Mouse (Mus musculus) small intestine, adult 2 months (tissue): ENCODE data around the gene Cfap99.

ENCODE experiments used
- CTCF ChIP-seq: fragments of 200-500 bp; IDR thresholded peaks from 2 replicates; pipeline ENCODE4 v1.5.1; 2012; ENCODE audit warnings: low read depth, mild to moderate bottlenecking, control low read depth, inconsistent platforms, low read length, moderate library complexity, mixed read lengths; ENCODE audit not compliant: insufficient replicate concordance, insufficient read length; ENCODE audit errors: extremely low read depth
- POLR2A ChIP-seq: fragments of 200-500 bp; IDR thresholded peaks from 2 replicates; pipeline ENCODE4 v1.6.1; 2012; ENCODE audit warnings: low read depth, mild to moderate bottlenecking, control low read depth, inconsistent platforms, low read length, moderate library complexity

- TF ChIP-seq POLR2A: no peak
- TF ChIP-seq CTCF: no peak
Measured at GRCm38 (mm10) chr5:34340246-34340645, 51.8 kb downstream of the Cfap99 start.
